Mouse (Mus musculus) naive thymus-derived CD4-positive, alpha-beta T cell, adult 2 months (primary cell): ENCODE measurements around the gene Emg1.
"Not testable (repeated sequence)": the region's sequence is repeated elsewhere in the genome, so short reads cannot be mapped to it uniquely, and the experiment has no call there.

Experiments used
- DNase-seq: peaks from one replicate; pipeline ENCODE4 v3.0.0-alpha.2; 2011; ENCODE audit warnings: low read depth

Emg1 gene

DNA sequence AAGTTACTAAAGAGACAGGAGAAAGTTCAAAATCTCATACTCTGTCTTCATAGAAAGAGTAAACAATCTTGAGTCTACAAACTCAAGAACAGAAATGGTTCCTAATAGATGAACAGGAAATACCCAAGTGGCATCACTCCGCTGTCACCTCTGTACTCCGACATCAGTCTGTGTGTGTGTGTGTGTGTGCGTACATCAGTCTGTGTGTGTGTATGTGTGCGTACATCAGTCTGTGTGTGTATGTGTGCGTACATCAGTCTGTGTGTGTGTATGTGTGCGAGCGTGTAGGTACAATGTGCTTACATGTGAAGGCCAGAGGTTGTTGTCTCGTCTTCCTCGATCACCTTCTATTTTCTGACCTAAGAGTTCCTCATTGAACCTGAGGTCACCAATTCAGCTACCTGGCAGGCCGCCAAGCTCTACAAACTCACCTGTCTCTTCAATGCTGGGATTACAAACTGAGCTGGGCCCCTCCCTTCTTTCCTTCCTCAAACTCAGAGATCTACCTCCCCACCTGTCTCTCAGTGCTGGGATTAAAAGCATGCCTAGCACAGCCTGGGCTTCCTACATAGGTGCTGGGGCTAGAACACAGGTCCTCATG lies 3.6 kb downstream of the Emg1 start:
- no peak for DNase-seq

DNA sequence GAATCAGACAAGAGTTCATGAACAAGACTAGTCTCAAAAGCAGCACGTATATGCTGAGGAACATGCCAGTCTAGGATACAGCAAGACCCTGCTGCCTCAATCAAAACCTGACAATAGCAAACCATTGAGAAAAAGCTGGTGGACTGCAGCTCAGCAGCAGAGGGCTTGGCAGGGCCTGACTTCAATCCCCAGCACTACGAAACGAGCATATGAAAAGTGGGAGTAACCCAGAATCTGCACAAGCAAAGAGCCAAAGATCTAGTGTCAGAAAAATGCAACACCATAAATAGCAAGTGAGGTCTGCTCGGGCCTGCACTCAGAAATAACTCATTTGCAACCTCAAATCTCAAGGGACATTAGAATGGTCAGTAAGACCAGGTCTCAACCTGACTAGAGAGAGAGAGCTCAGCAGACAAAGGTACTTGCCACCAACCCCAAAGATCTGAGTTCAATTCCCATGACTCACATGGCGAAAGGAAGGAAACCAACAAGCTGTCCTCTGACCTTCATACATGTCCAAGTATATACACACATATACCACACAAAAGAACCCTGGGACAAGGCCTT lies 5.8 kb downstream of the Emg1 start:
- DNase-seq: no peak

DNA sequence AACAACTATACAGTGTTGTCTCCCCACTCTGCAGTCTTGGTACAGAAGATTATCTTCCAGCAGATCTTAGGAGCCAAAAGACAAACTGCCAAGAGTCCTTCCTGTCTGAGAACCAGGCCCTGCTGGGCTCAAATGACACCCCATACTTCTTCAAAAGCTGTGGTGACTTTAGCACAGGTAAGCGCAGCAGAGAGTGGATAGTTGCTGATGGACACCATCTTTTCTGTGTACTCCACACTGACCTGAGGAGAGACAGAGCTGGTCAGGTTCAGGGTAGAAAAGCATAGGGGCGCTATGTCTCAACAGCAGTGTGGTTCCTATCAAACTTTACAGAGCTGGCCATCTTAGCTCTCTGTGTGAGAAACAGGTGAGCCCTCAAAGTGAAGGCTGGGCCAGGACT lies 7.6 kb downstream of the Emg1 start:
- DNase-seq: no peak

DNA sequence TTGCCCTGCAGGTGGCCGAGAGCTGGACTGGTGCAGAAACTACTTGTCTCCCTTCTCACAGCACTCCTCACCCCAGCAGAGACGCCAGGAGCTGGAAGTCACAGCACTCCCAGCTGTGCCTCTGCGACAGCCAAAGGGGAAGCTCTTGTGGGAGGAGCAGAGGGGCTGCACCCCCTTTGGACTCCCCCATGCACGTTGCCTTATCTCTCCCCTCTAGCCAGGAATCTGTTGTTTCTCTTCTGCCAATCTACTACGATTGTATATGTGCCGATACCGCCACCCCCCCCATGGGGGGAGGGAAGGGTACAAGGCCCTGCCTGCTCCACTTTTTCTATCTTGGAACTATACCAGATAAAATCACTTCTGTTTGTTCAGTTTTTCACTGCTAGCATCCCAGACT lies 8.2 kb downstream of the Emg1 start:
- no peak for DNase-seq

DNA sequence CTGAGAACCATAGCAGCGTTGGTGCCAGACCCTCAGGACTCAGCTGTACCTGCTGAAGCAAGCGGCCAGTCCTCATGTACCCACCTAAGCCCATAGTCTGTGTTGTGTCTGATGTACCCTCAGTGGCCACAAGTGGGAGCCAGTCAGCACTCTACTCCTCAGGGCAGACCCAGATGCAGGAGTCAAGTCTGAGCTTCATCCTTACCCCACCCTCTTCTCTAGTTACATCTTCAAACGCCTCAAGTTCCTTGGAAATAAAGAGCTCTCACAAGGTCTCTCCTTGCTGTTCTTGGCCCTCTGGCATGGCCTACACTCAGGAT lies 9.2 kb downstream of the Emg1 start:
- peak; percentile 86 for DNase-seq

DNA sequence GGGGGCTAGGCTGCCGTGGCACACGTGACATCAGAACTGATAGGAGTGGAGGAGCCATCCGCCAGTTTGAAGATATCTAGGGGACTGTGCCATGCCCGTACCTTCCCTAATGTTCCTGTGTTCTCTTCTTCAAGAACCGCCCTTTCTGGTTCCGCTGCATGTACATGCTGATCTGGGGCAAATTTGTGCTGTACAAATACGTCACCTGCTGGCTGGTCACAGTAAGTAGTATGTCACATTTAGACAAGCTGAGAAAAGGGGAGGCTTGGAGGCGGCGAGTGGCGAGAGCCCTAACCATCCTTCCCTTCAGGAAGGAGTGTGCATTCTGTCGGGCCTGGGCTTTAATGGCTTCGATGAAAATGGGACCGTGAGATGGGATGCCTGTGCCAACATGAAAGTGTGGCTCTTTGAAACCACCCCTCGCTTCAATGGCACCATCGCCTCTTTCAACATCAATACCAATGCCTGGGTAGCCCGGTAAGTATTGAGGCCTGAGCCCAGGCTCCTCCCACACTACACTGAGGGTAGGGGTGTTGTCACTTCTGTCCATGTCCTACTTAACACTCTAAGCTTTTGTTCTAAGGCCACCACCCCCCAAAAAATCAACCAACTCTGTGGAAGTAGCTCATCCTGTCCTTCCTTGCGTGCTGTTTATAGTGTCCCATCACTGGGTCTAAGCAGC lies 9.7 kb downstream of the Emg1 start:
- no peak for DNase-seq

DNA sequence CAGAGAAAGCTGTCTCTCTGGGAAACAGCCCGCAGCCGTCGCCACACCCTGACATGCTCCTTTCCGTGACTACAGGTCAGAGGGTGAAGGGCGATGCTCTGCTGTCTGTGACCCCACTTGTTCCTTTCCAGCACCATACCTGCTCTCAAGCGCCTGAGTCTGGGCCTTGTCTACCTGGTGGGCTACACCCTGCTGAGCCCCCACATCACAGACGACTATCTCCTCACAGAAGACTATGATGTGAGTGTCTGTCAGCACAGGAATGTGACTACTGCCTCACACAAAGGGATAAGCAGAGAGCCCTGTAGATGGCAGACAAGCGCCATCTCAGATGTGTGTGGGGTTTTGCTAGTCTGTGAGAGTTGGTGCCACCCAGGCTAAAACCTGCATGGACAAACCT lies 10.6 kb downstream of the Emg1 start:
- DNase-seq: no peak

DNA sequence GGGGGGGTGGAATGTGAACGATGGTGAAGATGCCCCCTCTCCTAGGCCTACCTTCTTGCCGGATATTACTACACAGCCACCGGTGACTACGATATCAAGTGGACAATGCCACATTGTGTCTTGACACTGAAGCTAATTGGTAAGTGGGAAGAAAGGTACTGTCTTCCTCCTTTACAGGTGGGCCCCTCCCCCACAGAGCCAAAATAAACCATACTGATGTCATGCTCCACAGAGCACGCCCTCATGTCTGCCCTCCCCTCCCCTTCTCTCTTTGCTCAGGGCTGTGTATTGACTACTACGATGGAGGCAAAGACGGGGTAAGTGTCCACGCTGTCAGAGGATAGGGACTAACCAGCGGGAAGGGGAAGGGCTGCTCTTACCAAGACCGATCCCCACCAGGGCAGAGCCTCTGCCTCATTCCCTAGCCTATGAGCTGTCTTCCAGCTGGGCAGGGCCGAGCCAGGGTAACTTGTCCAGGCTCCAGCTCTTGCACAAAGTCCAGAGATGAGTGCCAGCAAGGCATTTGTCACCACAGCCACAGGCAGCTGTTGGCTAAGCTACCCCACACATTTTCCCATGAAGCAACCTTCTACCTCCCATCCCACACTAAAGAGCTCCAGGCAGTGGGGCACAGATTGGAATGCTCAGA lies 11.9 kb downstream of the Emg1 start:
- no peak for DNase-seq

DNA sequence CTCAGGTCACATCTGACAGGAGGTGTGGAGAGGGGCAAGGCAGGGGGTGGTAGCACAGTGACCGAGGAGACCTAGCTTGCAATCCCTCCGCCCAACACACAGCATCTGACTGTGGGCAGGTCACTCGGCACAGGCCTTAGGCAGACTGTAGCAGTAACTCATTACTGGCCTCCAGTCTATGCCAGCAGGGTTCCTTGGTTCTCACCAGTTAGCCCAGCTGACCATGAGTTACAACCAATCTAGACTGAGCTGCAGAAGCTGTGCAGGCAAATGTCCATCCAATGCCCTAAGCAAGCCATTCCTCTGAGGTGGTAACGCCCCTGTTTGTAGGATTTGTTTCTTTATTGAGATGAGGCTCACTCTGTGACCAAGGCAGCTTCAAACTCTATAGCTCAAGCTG lies 12.6 kb downstream of the Emg1 start:
- no peak for DNase-seq

DNA sequence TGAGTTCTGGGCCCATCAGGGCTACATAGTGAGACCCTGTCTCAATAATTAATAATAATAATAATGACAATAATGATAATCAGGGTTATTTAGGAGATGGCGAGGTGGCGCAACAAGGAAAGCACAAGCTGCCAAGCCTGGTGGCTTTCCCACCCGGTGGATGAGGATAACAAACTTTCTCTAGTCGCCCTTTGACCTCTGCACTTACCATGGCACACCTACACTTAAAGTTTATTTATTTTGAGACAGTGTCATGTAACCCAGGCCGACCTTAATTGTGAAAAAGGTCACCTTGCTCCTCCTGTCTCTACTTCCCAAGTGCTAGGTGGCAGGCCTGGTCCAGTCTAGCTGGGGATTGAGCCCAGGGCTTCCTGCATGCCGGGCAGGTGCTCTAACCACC lies 13.2 kb downstream of the Emg1 start:
- DNase-seq: no peak

DNA sequence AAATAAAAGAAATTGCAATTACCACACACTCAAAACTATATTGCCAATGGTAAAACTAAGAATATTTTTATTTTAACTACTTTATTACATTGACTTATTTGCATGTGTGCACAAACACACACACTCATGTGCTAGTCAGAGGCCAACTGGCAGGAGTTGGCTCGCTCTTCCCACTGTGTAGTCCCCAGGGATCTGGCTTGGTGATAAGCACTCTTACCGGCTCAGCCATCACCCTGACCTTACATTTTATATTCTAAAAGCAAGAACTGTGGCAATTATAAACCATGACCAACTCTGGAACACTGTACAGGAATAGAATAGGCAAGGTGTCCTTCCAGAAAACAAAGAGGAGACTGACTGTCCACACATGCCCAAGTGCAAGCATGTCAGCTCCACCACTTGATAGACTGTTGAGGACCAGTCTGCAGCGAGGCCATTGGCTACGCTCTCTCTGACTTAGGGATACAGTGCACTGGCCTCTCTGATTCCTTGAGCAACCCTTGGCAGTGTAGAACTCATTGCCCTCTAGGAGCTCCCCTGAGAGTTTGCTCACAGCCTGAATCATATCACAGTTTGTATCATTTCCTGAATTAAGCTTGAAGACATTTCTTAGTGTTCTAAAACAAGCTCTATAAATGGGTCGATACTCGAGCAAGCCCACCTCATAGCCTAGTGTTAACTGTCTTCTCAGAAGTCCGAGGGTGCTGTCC lies 15.4 kb downstream of the Emg1 start:
- DNase-seq: no peak

DNA sequence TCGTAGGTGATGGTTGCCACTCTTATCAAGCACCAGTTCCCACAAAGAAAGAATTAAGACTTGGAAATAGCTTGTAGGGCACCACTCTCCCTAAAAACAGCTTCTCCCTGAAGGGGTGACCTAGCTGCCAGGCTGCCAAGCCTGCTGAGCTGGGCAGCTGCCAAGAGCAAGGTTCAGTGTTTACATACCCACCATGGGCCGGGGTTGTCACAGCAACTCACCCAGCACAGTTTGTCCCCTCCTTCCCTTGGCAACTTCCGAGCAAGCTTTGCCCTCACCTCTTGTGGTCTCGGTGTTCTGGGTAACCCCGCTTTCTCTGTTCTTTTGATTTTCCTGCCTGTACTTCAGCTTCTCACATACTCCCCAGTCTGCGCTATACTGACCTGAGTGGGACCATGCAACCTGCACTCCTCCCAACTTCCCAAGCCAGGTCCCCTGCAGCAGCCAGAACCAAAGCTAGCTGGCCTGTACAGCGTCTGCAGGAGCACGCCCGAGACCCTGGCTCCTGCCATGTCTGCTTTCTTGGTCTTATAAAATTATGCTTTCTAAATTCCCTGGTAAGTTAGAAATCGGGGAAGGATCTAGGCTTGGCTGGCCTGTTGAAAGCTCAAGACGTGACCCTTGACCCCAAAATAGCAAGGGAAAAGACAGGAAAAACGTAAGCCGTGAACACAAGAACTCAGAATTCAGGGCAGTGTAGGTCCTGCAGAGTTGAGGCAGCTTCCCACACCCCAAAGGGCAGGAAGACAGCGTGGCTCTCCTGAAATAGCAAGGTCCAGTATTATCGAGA lies 17.6 kb downstream of the Emg1 start:
- DNase-seq: peak; percentile 87

DNA sequence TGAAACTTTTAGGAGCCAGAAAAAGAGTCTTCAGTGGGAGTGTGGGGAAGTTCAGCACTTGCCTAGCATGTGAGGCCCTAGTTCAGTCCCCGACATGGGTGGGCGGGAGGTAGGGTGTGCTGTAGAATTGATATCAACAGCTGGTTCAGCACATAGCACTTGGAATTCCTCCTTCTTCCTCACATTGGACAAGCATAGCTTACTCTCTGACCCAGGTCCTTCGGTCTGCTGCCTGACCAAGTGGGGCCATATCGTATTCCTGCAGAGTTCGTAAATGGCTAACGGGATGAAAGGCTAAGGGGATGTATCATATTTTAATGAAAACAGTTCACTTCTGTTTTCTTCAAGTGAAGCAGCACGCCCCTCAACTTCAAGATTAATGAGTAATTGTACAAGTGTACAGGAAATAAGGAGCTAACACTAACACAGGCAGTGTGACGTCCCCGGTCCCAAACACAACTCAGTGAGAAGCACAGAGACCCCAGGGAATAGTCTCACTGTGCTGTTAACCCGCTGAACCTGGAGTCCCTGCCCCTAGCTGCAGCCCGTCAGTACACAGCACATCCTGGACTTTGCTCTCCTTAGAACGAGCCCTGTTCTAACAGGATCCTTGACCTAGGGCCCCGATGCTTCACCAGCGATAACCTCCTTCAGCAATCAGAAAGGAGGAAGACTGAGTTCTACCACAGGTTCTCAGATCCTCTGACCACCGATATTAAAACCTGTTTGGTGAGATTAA lies 18.6 kb downstream of the Emg1 start:
- no peak for DNase-seq

DNA sequence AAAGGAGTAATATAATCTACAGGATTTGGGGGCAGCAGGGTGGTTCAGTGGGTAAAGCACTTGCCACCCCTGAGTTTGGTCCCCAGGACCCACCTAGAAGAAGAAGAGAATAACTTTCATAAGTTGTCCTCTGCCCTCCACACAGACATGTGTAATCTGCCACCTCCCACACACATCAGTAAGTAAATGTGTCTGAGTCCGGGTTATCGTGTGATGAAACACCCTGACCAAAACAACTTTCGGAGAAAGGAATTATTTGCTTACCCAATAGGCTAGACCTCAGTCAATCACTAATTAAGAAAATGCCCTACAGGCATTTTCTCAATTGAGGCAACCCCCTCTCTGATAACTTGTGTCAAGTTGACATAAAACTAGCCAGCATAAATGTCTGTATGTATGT lies 21.5 kb downstream of the Emg1 start:
- no peak for DNase-seq

DNA sequence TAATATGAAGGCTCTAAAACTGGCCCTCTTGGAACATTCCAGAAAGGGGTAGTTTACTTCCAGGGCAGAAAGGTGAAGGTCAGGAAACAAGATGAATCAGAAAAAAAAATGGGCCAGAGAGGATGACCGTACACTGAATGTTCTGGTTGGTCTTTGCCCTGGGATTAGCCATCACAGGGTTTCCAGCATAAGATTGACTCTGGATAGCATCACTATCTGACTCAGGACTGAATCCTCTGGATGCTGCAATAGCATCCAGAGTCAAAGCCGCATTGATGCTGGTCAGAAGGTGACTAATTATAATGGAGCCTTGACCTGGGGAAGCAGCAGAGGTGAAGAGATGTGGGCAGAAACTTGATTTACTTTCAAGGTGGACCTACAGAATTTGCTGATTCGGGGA lies 23.0 kb downstream of the Emg1 start:
- DNase-seq: no peak

DNA sequence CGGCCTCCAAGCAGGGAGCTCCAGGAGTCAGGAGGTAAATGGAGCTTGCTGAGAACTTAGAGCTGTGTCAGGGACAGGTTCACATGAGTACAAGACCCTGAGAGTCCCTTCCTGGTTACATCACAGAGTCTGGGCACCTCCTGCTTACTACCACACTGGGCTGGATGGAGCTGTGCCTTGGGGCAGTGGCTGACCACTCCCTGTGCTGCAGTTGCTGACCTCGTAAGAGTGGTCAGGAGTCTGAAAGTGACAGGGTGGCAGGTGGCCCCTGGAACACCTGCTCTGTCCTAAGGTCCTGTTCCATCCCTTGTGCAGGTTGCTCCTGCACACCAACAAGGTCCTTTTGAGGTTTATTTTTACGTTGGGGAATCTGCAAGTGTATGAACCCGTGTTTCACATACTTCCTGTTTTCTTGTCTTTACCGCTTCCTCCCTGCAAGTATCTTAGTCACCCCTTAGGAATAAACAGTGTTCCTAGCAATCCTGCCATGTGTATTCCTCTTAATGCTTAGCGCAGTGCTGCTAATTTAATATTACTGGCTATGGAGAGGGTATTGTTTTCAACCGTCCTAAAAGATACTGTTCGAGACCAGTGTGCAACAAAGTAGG lies 23.7 kb downstream of the Emg1 start:
- DNase-seq: peak; percentile 50

DNA sequence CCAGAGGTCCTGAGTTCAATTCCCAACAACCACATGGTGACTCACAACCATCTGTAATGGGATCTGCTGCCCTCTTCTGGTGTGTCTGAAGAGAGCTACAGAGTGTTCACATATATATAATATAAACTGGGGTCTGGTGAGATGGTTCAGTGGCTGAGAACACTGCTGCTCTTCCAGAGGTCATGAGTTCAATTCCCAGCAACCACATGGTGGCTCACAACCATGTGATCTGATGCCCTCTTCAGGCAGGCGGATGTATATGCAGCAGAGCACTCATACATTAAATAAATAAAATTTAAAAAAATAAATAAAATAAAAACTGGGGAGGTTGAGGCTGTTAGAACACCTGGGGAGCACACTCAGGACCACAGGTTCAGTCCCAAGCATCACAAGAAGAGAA lies 25.3 kb downstream of the Emg1 start:
- DNase-seq: not testable (repeated sequence)

DNA sequence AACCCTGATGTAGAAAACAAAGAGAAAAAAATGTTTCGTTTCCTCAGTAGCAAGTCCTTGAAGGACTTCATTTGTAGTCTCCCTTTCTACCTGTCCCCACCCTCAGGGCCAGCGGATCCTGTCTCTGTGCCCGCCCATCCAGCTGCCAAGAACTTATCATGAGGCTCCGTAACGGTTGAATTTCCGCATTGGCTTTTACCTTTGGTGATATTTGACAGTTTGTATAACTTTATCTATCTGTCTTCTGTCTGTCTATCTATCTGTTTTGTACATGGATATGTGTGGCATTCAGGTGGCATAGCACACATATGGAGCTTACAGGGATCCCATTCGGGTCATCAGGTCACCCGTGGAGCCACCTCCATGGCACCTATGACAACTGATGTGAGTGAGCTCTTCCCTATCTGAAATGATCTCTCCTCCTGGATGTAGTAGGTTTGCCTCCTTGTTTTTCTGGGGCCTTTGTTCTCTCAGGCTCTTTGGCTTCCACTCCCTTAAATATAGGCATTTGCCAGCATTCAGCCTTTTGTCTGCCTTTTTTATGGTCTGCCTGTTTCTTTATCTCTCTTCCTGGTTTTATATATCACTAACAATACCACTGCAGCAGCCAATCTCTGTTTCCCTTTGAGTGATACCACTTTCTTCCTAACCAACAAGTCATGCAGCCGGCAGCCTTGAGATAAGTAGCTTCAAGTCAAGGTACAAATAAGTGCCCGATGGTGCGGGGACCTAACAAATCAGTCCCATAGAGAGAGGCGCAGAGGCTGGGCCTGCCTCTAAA lies 26.2 kb downstream of the Emg1 start:
- no peak for DNase-seq

DNA sequence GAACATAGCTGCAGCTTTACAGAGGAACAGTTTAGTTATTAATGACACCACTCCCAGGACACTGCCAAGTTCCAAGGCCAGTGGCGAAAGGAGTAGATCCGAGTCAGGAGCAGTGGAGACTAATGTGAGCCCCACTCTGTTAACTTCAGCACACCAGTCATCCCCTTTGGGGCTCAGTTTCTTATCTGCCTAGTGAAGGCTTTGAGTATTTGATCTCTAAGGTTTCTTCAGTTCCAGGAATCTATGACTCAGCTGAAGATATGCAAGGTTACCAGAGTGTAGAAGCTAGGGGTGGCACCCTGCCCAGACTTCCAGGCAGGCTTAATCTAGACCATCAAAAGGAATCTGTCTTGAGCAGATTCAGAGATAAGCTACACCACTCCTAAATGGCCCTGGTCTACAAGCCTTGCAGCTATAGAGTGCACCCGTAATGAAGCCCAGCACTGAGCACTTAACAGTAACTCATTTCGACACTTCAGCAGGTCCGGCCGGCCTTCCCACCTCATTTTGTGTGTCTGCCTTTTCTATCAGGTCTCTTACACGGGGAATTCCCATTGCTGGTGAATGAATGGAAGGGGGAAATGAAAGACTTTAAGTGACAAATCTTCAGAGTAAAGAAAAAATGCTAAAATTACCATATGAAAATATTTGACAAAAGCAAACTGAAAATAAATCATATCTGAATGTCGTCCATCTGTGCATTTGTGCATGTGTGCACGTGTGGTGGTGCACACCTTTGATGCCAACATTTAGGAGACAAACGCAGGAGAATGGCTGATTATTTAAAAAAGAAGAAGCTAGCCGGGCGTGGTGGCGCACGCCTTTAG lies 28.2 kb downstream of the Emg1 start:
- no peak for DNase-seq
